Mouse (Mus musculus): ENCODE data around the gene Chp2.

- TF ChIP-seq CTCF (IDR thresholded peaks at IDR 0.05; ENCODE audit: control insufficient read depth, insufficient read depth, insufficient replicate concordance, low read depth, low read length), result no peak
- no peak for TF ChIP-seq POLR2A (IDR thresholded peaks at IDR 0.05; ENCODE audit: control insufficient read depth, low read depth, low read length)
Measured at GRCm38 (mm10) chr7:122186043-122186442, 33.3 kb upstream of the Chp2 start, which contains the start of gene Ern2.
